Mouse (Mus musculus): ENCODE results near the gene Gm39566. TPM values are rescaled to one million over a fixed set of nuclear protein-coding genes. Genes with fewer than 3 reads are reported as not detected.

Gm39566 gene
- polyA plus RNA-seq, 1 experiment from 2014 or later, result not detected

GRCm38 (mm10) chr11:69781828-69782227, 33.3 kb downstream of the Gm39566 start:
- 31% methylated on average over 4 of the region's 4 CpGs for WGBS
- Histone ChIP-seq H3K4me2 (replicated peaks; ENCODE audit: low read depth, low read length) (no peak overlapping the region), H3K27ac (ENCODE audit: low read depth, low read length) (no peak overlapping the region), H3K36me3 (ENCODE audit: control insufficient read depth, insufficient read depth, low read length) (no peaks in the 10 kb centered on the region), H3K9ac (ENCODE audit: low read depth, low read length) (no peak overlapping the region), H3K9me3 (ENCODE audit: control insufficient read depth, low read length) (no peaks in the 10 kb centered on the region), H3K4me1 (replicated peaks; ENCODE audit: control insufficient read depth, insufficient read depth, low read length) (no peaks in the 10 kb centered on the region), H3K4me3 (ENCODE audit: low read depth, low read length) (no peak overlapping the region), H3K27me3 (ENCODE audit: control insufficient read depth, insufficient read depth, low read length) (peaks cover 6% of the 10 kb centered on the region; the same call in 1 of the 2 replicates)
- no peak for DNase-seq (ENCODE audit: low spot score)
- ATAC-seq (ENCODE audit: low FRiP score), result no peak

- Histone ChIP-seq H3K27ac (ENCODE audit: low read depth, low read length) (no peak overlapping the region), H3K27me3 (ENCODE audit: control insufficient read depth, insufficient read depth, low read length) (peaks cover 6% of the 10 kb centered on the region; the same call in 1 of the 2 replicates)
These were observed 36.1 kb downstream of the Gm39566 start for GRCm38 (mm10) chr11:69778985-69779384.

GRCm38 (mm10) chr11:69778258-69778982, 36.7 kb downstream of the Gm39566 start:
- ATAC-seq (ENCODE audit: low FRiP score), result no peak
- no peak overlapping the region for H3K4me3 ChIP-seq (ENCODE audit: low read depth, low read length)
- no peak overlapping the region for H3K27ac ChIP-seq (ENCODE audit: low read depth, low read length)
- H3K4me2 ChIP-seq (replicated peaks; ENCODE audit: low read depth, low read length), result no peak overlapping the region
- 66% methylated on average over 23 of the region's 23 CpGs for WGBS
- no peak overlapping the region for H3K9ac ChIP-seq (ENCODE audit: low read depth, low read length)
- no peaks in the 10 kb centered on the region for H3K4me1 ChIP-seq (replicated peaks; ENCODE audit: control insufficient read depth, insufficient read depth, low read length)
- no peaks in the 10 kb centered on the region for H3K36me3 ChIP-seq (ENCODE audit: control insufficient read depth, insufficient read depth, low read length)
- no peaks in the 10 kb centered on the region for H3K9me3 ChIP-seq (ENCODE audit: control insufficient read depth, low read length)
- DNase-seq (ENCODE audit: low spot score), result no peak
- peaks cover 6% of the 10 kb centered on the region; the same call in 1 of the 2 replicates for H3K27me3 ChIP-seq (ENCODE audit: control insufficient read depth, insufficient read depth, low read length)

More at GRCm38 (mm10) chr11:69778985-69779384, 36.1 kb downstream of the Gm39566 start:
- no peaks in the 10 kb centered on the region for H3K4me1 ChIP-seq (replicated peaks; ENCODE audit: control insufficient read depth, insufficient read depth, low read length)
- no peak overlapping the region for H3K4me3 ChIP-seq (ENCODE audit: low read depth, low read length)
- H3K9me3 ChIP-seq (ENCODE audit: control insufficient read depth, low read length), result no peaks in the 10 kb centered on the region
- WGBS, result 50% methylated on average over 7 of the region's 7 CpGs
- no peak overlapping the region for H3K9ac ChIP-seq (ENCODE audit: low read depth, low read length)
- ATAC-seq (ENCODE audit: low FRiP score) (no peak), DNase-seq (ENCODE audit: low spot score) (no peak)
- no peak overlapping the region for H3K4me2 ChIP-seq (replicated peaks; ENCODE audit: low read depth, low read length)
- no peaks in the 10 kb centered on the region for H3K36me3 ChIP-seq (ENCODE audit: control insufficient read depth, insufficient read depth, low read length)

DNA sequence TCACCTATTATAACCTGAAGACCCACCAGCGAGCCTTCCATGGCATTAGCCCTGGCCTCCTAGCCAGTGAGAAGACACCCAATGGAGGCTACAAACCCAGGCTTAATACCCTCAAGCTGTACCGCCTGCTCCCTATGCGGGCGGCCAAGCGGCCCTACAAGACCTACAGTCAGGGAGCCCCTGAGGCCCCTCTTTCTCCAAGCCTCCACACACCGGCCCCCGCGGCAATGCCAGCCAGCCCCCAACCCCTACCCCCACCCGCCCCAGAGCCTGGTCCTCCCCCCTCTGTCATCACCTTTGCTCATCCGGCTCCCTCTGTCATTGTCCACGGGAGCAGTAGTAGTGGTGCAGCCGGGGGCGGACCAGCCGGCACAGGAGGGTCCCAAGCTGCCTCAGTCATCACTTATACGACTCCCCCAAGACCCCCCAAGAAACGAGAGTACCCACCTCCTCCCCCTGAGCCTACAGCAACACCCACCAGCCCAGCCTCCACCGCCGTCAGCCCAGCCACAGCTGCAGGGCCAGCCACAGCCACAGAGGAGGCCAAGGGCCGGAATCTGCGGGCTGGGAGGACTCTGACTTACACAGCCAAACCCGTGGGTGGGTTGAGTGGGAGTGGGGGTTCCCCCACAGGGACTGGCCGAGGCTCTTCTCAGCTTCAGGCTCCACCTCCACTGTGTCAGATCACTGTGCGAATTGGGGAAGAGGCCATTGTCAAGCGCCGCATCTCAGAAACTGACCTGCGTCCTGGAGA, 37.4 kb downstream of the Gm39566 start:
- ATAC-seq (ENCODE audit: low FRiP score) (no peak), DNase-seq (ENCODE audit: low spot score) (no peak)
- WGBS, result 65% methylated on average over 25 of the region's 26 CpGs
- Histone ChIP-seq H3K9ac (ENCODE audit: low read depth, low read length) (no peak overlapping the region), H3K36me3 (ENCODE audit: control insufficient read depth, insufficient read depth, low read length) (no peaks in the 10 kb centered on the region), H3K4me1 (replicated peaks; ENCODE audit: control insufficient read depth, insufficient read depth, low read length) (no peaks in the 10 kb centered on the region), H3K27me3 (ENCODE audit: control insufficient read depth, insufficient read depth, low read length) (peaks cover 6% of the 10 kb centered on the region; the same call in 1 of the 2 replicates), H3K4me3 (ENCODE audit: low read depth, low read length) (no peak overlapping the region), H3K27ac (ENCODE audit: low read depth, low read length) (no peak overlapping the region), H3K9me3 (ENCODE audit: control insufficient read depth, low read length) (no peaks in the 10 kb centered on the region), H3K4me2 (replicated peaks; ENCODE audit: low read depth, low read length) (no peak overlapping the region)

GRCm38 (mm10) chr11:69776488-69776887, 38.6 kb downstream of the Gm39566 start:
- H3K4me3 ChIP-seq (ENCODE audit: low read depth, low read length), result no peak overlapping the region
- H3K4me2 ChIP-seq (replicated peaks; ENCODE audit: low read depth, low read length), result no peak overlapping the region
- H3K4me1 ChIP-seq (replicated peaks; ENCODE audit: control insufficient read depth, insufficient read depth, low read length), result no peaks in the 10 kb centered on the region
- no peak overlapping the region for H3K9ac ChIP-seq (ENCODE audit: low read depth, low read length)
- 82% methylated on average over 20 of the region's 20 CpGs for WGBS
- ATAC-seq (ENCODE audit: low FRiP score) (no peak), DNase-seq (ENCODE audit: low spot score) (no peak)
- H3K9me3 ChIP-seq (ENCODE audit: control insufficient read depth, low read length), result no peaks in the 10 kb centered on the region
- H3K36me3 ChIP-seq (ENCODE audit: control insufficient read depth, insufficient read depth, low read length), result no peaks in the 10 kb centered on the region
- H3K27ac ChIP-seq (ENCODE audit: low read depth, low read length), result no peak overlapping the region
- peaks cover 6% of the 10 kb centered on the region; the same call in 1 of the 2 replicates for H3K27me3 ChIP-seq (ENCODE audit: control insufficient read depth, insufficient read depth, low read length)

GRCm38 (mm10) chr11:69775716-69776115, 39.4 kb downstream of the Gm39566 start:
- no peak for ATAC-seq (ENCODE audit: low FRiP score)
- H3K4me2 ChIP-seq (replicated peaks; ENCODE audit: low read depth, low read length), result no peak overlapping the region
- H3K27me3 ChIP-seq (ENCODE audit: control insufficient read depth, insufficient read depth, low read length), result peaks cover 6% of the 10 kb centered on the region; the same call in 1 of the 2 replicates
- WGBS, result 64% methylated on average over 10 of the region's 10 CpGs
- H3K4me1 ChIP-seq (replicated peaks; ENCODE audit: control insufficient read depth, insufficient read depth, low read length), result no peaks in the 10 kb centered on the region
- H3K36me3 ChIP-seq (ENCODE audit: control insufficient read depth, insufficient read depth, low read length), result no peaks in the 10 kb centered on the region
- H3K9ac ChIP-seq (ENCODE audit: low read depth, low read length), result no peak overlapping the region
- no peak overlapping the region for H3K27ac ChIP-seq (ENCODE audit: low read depth, low read length)
- DNase-seq (ENCODE audit: low spot score), result no peak
- no peak overlapping the region for H3K4me3 ChIP-seq (ENCODE audit: low read depth, low read length)
- no peaks in the 10 kb centered on the region for H3K9me3 ChIP-seq (ENCODE audit: control insufficient read depth, low read length)

DNA sequence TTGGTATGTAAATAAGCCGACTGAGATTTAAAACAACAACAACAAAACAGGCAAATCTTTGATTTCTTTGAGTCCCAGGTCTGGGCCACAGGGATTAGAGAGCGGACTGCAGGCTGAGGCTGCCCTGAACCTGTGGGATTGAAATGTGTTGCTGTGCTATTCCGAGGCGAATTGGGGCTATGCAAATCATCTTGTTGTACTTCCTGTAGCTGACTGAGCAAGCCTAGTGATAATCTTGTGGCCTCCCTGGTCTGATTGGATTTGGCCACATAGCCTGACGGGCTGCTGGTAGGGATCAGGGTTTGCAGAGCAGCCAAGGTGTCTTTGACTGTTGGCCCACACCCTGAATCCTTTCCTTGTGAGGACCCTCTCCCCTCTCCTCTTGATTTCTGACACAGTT, 40.1 kb downstream of the Gm39566 start:
- H3K4me3 ChIP-seq (ENCODE audit: low read depth, low read length), result no peak overlapping the region
- 58% methylated on average over 5 of the region's 5 CpGs for WGBS
- no peak overlapping the region for H3K9ac ChIP-seq (ENCODE audit: low read depth, low read length)
- DNase-seq (ENCODE audit: low spot score) (no peak), ATAC-seq (ENCODE audit: low FRiP score) (no peak)
- H3K4me1 ChIP-seq (replicated peaks; ENCODE audit: control insufficient read depth, insufficient read depth, low read length), result no peaks in the 10 kb centered on the region
- H3K4me2 ChIP-seq (replicated peaks; ENCODE audit: low read depth, low read length), result no peak overlapping the region
- no peak overlapping the region for H3K27ac ChIP-seq (ENCODE audit: low read depth, low read length)
- no peaks in the 10 kb centered on the region for H3K36me3 ChIP-seq (ENCODE audit: control insufficient read depth, insufficient read depth, low read length)
- H3K27me3 ChIP-seq (ENCODE audit: control insufficient read depth, insufficient read depth, low read length), result peaks cover 6% of the 10 kb centered on the region; the same call in 1 of the 2 replicates
- no peaks in the 10 kb centered on the region for H3K9me3 ChIP-seq (ENCODE audit: control insufficient read depth, low read length)

DNA sequence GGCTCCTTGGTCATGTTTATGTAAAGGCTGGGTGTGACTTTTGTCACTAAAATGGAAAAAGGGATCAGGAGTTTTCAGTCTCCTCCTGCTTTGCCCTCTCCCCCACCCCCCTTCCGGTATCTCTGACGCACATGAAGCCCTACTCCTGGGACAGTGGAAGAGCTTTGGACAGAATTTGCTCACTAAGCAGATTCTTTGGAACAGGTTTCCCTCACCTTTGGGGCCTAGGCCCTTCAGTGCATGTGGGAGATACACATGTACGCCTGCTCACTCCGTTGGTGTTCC, 47.5 kb downstream of the Gm39566 start:
- H3K9me3 ChIP-seq (ENCODE audit: control insufficient read depth, low read length), result no peaks in the 10 kb centered on the region
- H3K4me3 ChIP-seq (ENCODE audit: low read depth, low read length), result no peak overlapping the region
- no peak overlapping the region for H3K9ac ChIP-seq (ENCODE audit: low read depth, low read length)
- H3K27me3 ChIP-seq (ENCODE audit: control insufficient read depth, insufficient read depth, low read length), result no peaks in the 10 kb centered on the region
- no peak for DNase-seq (ENCODE audit: low spot score)
- ATAC-seq (ENCODE audit: low FRiP score), result no peak
- WGBS, result 50% methylated on average over 4 of the region's 4 CpGs
- peaks cover 2% of the 10 kb centered on the region; the same call in 1 of the 2 replicates for H3K4me1 ChIP-seq (replicated peaks; ENCODE audit: control insufficient read depth, insufficient read depth, low read length)
- H3K27ac ChIP-seq (ENCODE audit: low read depth, low read length), result no peak overlapping the region
- H3K36me3 ChIP-seq (ENCODE audit: control insufficient read depth, insufficient read depth, low read length), result no peaks in the 10 kb centered on the region
- H3K4me2 ChIP-seq (replicated peaks; ENCODE audit: low read depth, low read length), result no peak overlapping the region
